Mouse (Mus musculus) mouse embryonic stem cell (cell line): ENCODE results near the gene Hmbs.
"Not testable (repeated sequence)": the region's sequence is repeated elsewhere in the genome, so short reads cannot be mapped to it uniquely, and the experiment has no call there.

Source experiments
- in situ Hi-C, 2 experiments: fragments of 300-500 bp; cut with MboI; formaldehyde crosslinking; loops; 1 replicate in 1 of 2; 3 replicates in 1 of 2; pipeline ENCODE4 v1.14.3; 2019 to 2020; ENCODE audit warnings: low sequenced_read_pairs in 2 of 2, low pct_unique_long_range_greater_than_20kb in 1 of 2, mixed read lengths in 1 of 2; ENCODE audit not compliant: unreplicated experiment in 1 of 2

Hmbs gene

DNA sequence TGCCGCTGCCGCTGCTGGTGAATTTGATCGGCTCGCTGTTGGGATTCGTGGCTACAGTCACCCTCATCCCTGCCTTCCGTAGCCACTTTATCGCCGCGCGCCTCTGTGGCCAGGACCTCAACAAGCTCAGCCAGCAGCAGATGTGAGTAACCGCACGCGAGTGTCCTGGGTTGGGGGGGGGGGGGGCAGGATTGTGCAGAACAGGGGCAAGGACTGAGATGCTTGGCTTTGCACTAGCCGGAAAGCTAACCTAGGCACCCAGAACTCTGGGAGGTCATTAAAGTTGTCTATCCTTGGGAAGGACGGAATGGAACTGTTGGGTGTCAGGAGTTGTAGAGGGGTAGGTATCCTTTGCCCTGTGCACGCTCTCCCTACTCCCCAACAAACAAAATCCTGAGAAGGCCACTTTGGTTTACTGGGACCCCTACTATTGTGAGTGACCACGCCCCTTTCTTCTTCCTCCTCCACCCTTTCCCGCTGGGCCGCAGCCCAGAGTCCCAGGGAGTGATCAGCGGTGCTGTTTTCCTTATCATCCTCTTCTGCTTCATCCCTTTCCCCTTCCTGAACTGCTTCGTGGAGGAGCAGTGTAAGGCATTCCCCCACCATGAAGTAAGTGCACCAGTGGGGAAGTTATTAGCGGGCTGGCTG lies 16.8 kb downstream of the Hmbs start:
- in situ Hi-C loops, result no loop called here

GRCm38 (mm10) chr9:44326371-44327063 lies 17.5 kb downstream of the Hmbs start:
- in situ Hi-C loops, result no loop called here

DNA sequence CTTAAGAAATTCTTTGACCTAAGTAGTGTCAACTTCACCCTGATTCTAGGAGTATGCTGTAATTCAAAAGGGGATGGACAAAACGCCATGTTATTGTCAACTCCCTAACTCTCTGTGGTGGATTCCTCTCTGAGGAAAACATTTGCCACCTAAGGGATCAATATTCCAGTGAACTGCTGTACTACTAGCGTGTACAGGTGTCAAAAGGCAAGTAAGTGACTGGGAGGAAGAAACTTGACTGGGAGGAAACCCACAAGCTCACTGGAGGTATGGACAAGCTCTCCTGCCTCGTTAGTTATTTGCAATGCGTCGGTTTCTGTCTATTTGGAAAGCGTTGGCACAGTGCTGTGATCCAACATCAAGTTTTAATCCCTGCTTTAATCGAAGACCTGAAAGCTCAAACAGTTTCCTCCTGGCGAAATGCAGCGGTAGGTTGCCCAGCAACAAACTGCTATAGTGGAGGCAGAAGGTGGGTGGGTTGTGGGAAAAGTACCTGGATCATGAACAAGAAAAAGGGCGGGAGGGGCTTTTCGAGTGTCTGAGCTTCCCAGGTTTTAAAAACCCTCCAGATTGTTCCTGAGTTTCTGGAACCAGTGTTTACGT lies 18.2 kb downstream of the Hmbs start, which contains the start of gene Dpagt1:
Dpagt1 (plus strand) TSS at position 252 of the 603 bp plus-strand sequence.
- in situ Hi-C loops, result no loop called here

DNA sequence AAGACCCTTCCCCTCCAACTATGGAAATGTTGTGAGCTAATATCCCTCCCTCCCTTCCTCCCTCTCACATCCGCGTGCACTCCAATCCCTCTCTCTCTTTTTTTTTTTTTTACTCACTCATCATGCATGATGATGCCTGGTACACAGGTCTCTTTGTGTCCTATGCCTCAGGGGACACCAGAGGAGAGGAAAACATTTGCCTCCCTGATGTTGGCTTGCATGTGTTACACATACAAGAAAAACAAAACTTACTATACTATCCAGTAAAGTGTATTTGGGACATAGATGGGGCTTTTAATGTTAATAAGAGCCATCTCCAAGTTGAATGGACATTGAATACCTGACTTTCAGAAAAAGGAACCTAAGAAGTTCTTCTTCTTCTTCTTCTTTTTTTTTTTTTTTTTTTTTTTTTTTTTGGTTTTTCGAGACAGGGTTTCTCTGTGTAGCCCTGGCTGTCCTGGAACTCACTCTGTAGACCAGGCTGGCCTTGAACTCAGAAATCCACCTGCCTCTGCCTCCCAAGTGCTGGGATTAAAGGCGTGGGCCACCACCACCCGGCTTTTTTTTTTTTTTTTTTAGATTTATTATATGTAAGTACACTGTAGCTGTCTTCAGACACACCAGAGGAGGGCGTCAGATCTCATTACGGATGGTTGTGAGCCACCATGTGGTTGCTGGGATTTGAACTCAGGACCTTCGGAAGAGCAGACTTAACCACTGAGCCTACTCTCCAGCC lies 18.8 kb downstream of the Hmbs start:
- in situ Hi-C loops, result not testable (repeated sequence)

- in situ Hi-C loops, result no loop called here
Measured at GRCm38 (mm10) chr9:44324147-44324546, 19.9 kb downstream of the Hmbs start.

GRCm38 (mm10) chr9:44323656-44324055 lies 20.4 kb downstream of the Hmbs start:
- in situ Hi-C loops, result not testable (repeated sequence)

DNA sequence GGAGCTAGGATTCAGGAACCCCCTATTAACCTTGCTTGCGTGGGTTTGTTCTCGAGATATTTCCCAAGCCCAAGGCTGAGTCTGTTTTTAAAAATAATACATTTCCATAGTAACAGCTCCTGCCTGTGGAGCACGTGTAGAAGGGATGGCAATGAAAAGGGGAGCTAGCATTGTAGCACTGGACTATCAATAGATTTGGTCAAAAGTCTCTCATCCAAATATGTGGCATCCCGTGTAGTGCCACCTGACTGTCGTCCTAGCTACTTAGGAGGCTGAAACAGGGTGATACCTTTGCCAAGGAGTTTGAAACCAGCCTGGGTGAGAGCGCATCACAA lies 23.3 kb downstream of the Hmbs start:
- in situ Hi-C loops, result no loop called here

- in situ Hi-C loops, result no loop called here
Measured at GRCm38 (mm10) chr9:44319887-44320798, 23.9 kb downstream of the Hmbs start, which contains the start of gene C2cd2l. Gene C2cd2l, minus strand, starts transcription at chr9:44320285.

DNA sequence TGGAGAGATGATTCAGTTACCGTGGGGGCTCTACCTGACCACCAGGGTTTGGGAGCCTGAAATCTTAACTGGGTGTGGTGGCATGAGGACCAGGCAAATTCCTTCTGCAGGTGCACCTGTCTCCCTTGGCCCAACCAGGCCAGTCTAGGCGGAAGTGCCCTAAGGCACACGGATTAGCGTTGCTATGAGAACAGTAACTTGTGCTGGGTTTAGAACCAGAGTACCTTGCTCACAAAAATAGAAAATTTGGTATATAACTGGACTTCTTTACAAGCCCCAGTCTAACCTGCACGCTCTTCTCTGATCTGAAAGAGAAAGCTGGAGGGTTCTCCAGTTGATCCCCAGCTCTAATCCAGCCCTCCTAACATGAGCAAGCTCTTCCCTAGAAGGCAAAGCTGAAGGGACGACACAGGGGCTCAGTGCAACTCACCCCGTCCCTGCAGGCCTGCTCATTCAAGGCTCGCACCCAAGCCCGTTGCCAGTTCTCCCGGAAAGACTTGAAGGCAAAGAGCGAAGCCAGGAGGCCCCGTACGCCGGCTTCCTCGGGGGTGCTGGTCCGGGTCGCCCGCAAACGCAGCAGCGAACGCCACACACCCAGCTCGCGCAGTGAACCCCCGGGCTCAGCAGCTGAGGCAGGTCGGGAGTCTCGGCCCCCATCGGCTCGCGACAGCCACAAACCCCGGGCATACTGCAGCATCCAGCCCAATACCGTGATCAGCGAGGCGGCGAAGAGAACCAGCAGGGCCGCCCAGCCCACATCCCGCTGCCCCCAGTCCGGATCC lies 24.7 kb downstream of the Hmbs start:
- in situ Hi-C loops, result no loop called here

DNA sequence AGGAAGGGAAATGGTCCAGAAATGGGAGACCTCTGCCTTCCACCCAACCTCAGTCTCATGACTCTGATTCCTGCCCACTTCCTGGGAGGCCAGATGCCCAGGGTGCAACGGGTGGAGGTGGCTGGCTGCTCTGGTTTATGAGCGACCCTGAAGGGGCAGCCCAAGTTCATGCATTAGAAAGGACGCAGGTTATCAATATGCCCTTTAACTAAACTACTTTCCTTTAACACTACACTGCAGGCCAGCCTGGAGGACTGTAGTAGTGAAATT lies 25.3 kb downstream of the Hmbs start:
- in situ Hi-C loops, result no loop called here

DNA sequence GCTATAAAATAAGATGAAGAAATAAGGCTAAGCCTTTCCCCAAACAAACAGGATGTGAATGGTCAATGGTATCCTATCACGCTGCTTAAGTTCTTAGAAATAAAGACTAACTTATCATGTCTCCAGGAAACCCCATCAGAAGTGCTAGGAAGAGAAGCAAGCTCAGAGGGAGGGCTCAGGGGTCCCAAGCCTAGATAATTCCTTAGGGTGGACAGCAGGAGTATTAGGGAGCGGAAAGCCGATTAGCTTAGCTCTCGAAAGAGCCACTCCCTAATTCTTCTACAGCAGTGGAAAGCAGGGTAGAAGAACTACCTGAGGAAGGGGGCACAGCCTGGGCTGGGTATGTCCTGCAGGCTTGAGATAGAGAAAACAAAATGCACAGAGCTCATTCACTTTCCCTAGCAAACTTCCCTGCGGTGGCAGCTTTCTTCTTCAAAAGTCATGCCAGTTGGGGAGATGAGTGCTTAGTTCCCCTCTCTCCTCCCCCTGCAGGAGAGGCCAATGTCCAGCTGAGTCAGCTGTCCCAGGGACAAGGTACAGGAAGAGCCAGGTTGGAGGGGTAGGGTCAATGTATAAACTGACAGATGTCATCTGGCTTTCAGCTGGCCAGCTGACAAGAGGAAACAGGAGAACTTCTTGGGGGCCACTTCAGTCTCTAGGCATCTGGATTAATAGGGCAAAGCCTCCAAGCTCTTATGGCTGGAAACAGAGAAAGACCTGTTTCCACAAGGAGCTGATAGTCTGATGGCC lies 25.8 kb downstream of the Hmbs start:
- in situ Hi-C loops, result no loop called here

DNA sequence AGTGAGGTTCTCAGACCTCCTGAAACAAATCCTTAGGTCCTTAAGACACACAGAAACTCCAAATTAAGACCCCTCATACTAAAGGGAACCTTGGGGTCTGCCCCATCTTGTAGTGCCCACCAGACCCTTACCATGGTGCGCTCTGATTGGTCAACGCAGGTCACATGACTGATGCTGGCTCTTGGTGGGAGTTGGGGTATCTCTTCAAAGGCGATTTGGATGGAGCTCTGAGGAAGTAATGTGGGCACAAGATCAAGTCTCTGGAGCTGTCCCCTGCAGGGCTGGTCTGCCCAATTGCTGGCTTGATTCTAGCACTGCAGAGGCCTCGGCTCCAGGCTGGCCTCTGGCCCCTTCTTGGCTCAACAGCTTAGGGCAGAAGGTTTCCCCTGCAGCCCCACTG lies 26.6 kb downstream of the Hmbs start:
- in situ Hi-C loops, result no loop called here

DNA sequence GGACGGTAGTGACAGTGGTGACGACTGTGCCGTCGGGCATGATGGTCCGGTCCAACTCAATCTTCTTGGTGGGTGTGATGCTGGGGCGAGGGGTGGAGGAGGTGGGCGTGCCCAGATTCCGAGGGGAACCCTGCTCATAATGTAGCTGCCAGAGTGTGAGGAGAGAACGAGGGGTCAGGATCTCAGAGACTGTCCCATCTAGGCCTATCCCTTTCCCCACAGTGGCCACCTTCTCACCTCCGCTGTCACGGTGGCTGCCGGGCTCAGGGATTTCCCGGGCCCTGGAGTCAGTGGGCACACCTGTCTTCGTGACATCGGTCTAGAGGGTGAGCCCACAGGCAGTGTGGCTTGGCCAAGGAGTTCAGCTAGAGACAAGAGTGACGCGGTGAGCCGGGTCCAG lies 29.1 kb downstream of the Hmbs start:
- in situ Hi-C loops, result no loop called here

DNA sequence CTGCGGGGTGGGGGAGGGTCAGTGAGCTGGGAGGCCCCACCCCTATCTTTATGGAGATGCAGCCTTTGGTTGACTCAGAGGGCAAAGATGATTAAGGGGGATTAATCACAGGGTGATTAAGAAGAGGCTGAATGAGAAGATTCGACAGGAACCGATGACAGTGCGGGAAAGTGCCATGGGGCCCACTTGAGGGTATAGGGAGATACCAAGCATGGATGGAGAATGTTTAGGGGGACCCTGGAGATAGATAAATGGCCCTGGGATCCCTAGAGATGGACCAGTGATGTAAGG lies 29.8 kb downstream of the Hmbs start:
- in situ Hi-C loops, result no loop called here

DNA sequence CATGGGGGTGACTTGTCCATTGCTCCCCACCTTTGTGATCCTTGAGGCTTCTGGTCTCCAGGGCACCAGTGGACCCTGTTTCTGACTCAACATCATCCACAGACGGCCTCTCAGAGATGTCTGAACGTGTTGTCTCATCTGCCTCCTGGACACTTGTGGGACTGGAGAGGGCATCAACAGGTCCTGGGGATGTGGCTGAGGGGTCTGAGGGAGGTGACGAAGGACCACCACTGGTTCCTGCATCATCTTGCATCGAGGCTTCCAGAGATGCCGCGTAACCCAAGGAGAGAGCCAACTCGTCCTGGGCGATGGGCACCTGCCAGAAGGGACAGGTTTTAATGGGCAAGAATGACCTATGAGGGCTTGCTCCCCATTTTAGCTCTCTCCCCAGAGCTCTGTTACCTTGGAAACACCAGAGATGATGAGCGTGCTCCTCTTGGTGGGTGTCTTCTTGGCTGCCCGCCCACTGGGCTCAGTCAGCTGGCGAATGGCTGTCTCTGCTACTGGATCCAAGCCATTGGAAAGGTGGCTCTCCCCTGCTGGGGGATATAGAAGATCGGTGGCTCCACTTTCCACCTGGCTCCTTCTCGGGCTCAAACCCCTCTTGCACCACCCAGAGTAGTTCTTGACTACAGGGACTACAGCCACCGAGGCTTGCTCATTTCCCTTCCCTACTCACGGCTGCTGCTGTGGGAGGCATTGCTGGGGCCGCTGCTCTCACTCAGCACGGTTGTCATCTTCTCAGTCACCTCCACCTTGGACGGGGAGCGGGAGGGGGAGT lies 30.4 kb downstream of the Hmbs start:
- in situ Hi-C loops, result no loop called here

GRCm38 (mm10) chr9:44311136-44312134 lies 32.6 kb downstream of the Hmbs start:
- in situ Hi-C loops, result no loop called here
